Mouse (Mus musculus) erythroblast, embryonic 14.5 days (primary cell): Measurements from ENCODE around the gene Enpp5.

ENCODE experiments used
- GATA1 ChIP-seq: IDR thresholded peaks from 2 replicates; pipeline ENCODE4 v1.6.1; 2012; ENCODE audit warnings: low read length, inconsistent platforms, mixed read lengths
- TAL1 ChIP-seq: IDR thresholded peaks from 3 replicates; pipeline ENCODE4 v1.6.1; 2012; ENCODE audit warnings: low read length, inconsistent platforms, mixed read lengths

GRCm38 (mm10) chr17:44117721-44118120 is 39.1 kb downstream of the Enpp5 start:
- TF ChIP-seq GATA1: no peak
- TF ChIP-seq TAL1: no peak
